Mouse (Mus musculus) brain, embryonic 14.5 days (tissue): ENCODE data around the gene Fsip1.

ENCODE experiments used
- CTCF ChIP-seq: fragments of 200-500 bp; IDR thresholded peaks from 2 replicates; pipeline ENCODE4 v1.5.1; 2012; ENCODE audit warnings: inconsistent platforms, mild to moderate bottlenecking, moderate library complexity, borderline replicate concordance; ENCODE audit not compliant: insufficient read depth, insufficient read length; ENCODE audit errors: extremely low read depth
- POLR2A ChIP-seq: fragments of 200-500 bp; IDR thresholded peaks from 2 replicates; pipeline ENCODE4 v1.6.1; 2012; ENCODE audit warnings: mild to moderate bottlenecking, inconsistent platforms, borderline replicate concordance; ENCODE audit not compliant: poor library complexity, insufficient read depth, insufficient read length, severe bottlenecking; ENCODE audit errors: extremely low read depth

- TF ChIP-seq CTCF (no peak), POLR2A (no peak)
These were observed 89.0 kb downstream of the Fsip1 start for GRCm38 (mm10) chr2:118167731-118168130.
